In genomic region chr14:54742375-54742774, GRCm38 (mm10) we compare ENCODE assay signal across 13 mouse cellular contexts. TPM values are rescaled to one million over a fixed set of nuclear protein-coding genes. Genes with fewer than 3 reads are reported as not detected.
DNase-seq lines count a peak whose midpoint lies in the region; ATAC-seq and TF ChIP-seq lines count a peak whose summit lies in the region.
"Had no signal": no experiment of that assay in that cellular context is flagged by ENCODE, and none has a peak within 500 bp of the region (broad histone marks: within the 10 kb centered on the region; RNA-seq: fewer than 3 reads in every experiment).

No protein-coding gene starts in this region.

- H3K36me3 ChIP-seq in small intestine, adult 2 months (ENCODE audit: control insufficient read depth, insufficient read depth, low read length), result peaks cover 14% of the 10 kb centered on the region
- H3K36me3 ChIP-seq in midbrain, embryonic 14.5 days (ENCODE audit: control insufficient read depth, insufficient read depth, low read length), result no peaks in the 10 kb centered on the region
- H3K36me3 ChIP-seq: hindbrain, embryonic 10.5 days had no signal

- no peak overlapping the region for H3K9ac ChIP-seq in midbrain, embryonic 14.5 days (replicated peaks; ENCODE audit: low read length)

- H3K27ac ChIP-seq in brown adipose tissue, adult 24 weeks (replicated peaks; ENCODE audit: low read depth, low read length), result peak overlapping the region; percentile 35; the same call in 1 of the 2 replicates
- H3K27ac ChIP-seq in small intestine, adult 2 months (ENCODE audit: insufficient read depth, low read depth, low read length), result peak overlapping the region; percentile 65
- no peak overlapping the region for H3K27ac ChIP-seq in midbrain, embryonic 14.5 days (replicated peaks; ENCODE audit: low read depth, low read length)
- H3K27ac ChIP-seq: hindbrain, embryonic 10.5 days had no signal

- no peak for TF ChIP-seq POLR2A in small intestine, adult 2 months (IDR thresholded peaks at IDR 0.05; ENCODE audit: low read depth, low read length)

- intact Hi-C loops in heart, postnatal 36 days (cut with DNase I), result no loop called here

- no peaks in the 10 kb centered on the region for H3K27me3 ChIP-seq in small intestine, adult 2 months (ENCODE audit: control insufficient read depth, insufficient read depth, low read length)
- no peaks in the 10 kb centered on the region for H3K27me3 ChIP-seq in midbrain, embryonic 14.5 days (ENCODE audit: control insufficient read depth, insufficient read depth, low read length)

- no peak overlapping the region for H3K4me2 ChIP-seq in midbrain, embryonic 14.5 days (ENCODE audit: low read length)

- DNase-seq in lung, adult 18-20 months, result peak; percentile 13 to 41
- no peak for DNase-seq in lung, postnatal 4 days
- DNase-seq in kidney, adult 8-10 months, result peak; percentile 77 to 89
- no peak for DNase-seq in heart, postnatal 36 days
- DNase-seq in spleen, postnatal 10 days (ENCODE audit: low spot score in 2 of 2), result no peak
- DNase-seq in midbrain, embryonic 14.5 days, result no peak

- WGBS in small intestine, adult 2 months, result 23% methylated on average over 2 of the region's 2 CpGs
- WGBS in midbrain, embryonic 14.5 days, result 71% methylated on average over 2 of the region's 2 CpGs

- ATAC-seq in midbrain, embryonic 14.5 days (ENCODE audit: low FRiP score, low TSS enrichment), result no peak

- no peaks in the 10 kb centered on the region; the same call in 1 of the 2 replicates for H3K4me1 ChIP-seq in brown adipose tissue, adult 24 weeks (ENCODE audit: control insufficient read depth, insufficient read depth, insufficient read length, low read length)
- peaks cover 37% of the 10 kb centered on the region for H3K4me1 ChIP-seq in small intestine, adult 2 months (ENCODE audit: control insufficient read depth, insufficient read depth, insufficient read length, low read length)
- H3K4me1 ChIP-seq in midbrain, embryonic 14.5 days (ENCODE audit: control insufficient read depth, insufficient read depth, low read length), result peaks cover 2% of the 10 kb centered on the region; the same call in 1 of the 2 replicates

- H3K9me3 ChIP-seq in midbrain, embryonic 14.5 days (ENCODE audit: control insufficient read depth, low read length), result no peaks in the 10 kb centered on the region
- H3K9me3 ChIP-seq: hindbrain, embryonic 10.5 days had no signal

- TF ChIP-seq CTCF in small intestine, adult 2 months (IDR thresholded peaks at IDR 0.05; ENCODE audit: extremely low read depth, insufficient read length, insufficient replicate concordance, low read depth, low read length), result no peak

- no peak overlapping the region for H3K4me3 ChIP-seq in brown adipose tissue, adult 24 weeks (ENCODE audit: insufficient read depth, low read depth, low read length)
- no peak overlapping the region for H3K4me3 ChIP-seq in small intestine, adult 2 months (ENCODE audit: low read depth, low read length)
- H3K4me3 ChIP-seq in midbrain, embryonic 14.5 days (replicated peaks; ENCODE audit: low read depth, low read length), result no peak overlapping the region
- H3K4me3 ChIP-seq: hindbrain, embryonic 10.5 days had no signal

RNA-seq across cellular contexts. Expression of gene Cebpe, which starts 30.4 kb away (rescaled TPM):
- polyA plus RNA-seq in brown adipose tissue, adult 24 weeks (2012; ENCODE audit: insufficient read depth, insufficient read length, missing spikeins), result not detected in 2 replicates
- polyA plus RNA-seq in small intestine, adult 2 months (2012; rRNA removed), result 4.2 and 4.4 TPM in 2 replicates
- not detected for total RNA-seq in heart, postnatal 36 days (2021)
- polyA plus RNA-seq in midbrain, embryonic 14.5 days (2014; fragmentation: Nextera tagmentation; extraction: Ambion mirVana), result not detected in 2 replicates
- total RNA-seq: gastrocnemius, postnatal 4 days; left cerebral cortex, adult 18-20 months had no signal
- polyA plus RNA-seq: hindbrain, embryonic 10.5 days; lung, embryonic 16.5 days; neural tube, embryonic 11.5 days had no signal

RNA-seq across cellular contexts. Expression of gene Slc7a8, which starts 39.4 kb away (rescaled TPM):
- polyA plus RNA-seq in brown adipose tissue, adult 24 weeks (2012; ENCODE audit: insufficient read depth, insufficient read length, missing spikeins), result 2.4 and 2.8 TPM in 2 replicates
- 39.5 and 174 TPM in 2 replicates for polyA plus RNA-seq in small intestine, adult 2 months (2012; rRNA removed)
- total RNA-seq in heart, postnatal 36 days (2021), result 1 to 10 TPM; 2.6 to 3.1 TPM
- 5.7 and 7.6 TPM in 2 replicates for polyA plus RNA-seq in midbrain, embryonic 14.5 days (2014; fragmentation: Nextera tagmentation; extraction: Ambion mirVana)

RNA-seq across cellular contexts. Expression of gene Gm29776, which starts 43.7 kb away (rescaled TPM):
- polyA plus RNA-seq in brown adipose tissue, adult 24 weeks (2012; ENCODE audit: insufficient read depth, insufficient read length, missing spikeins), result not detected in 2 replicates
- polyA plus RNA-seq in small intestine, adult 2 months (2012; rRNA removed), result not detected in 2 replicates
- total RNA-seq in heart, postnatal 36 days (2021), result not detected
- 0.20 TPM in 2 replicates for polyA plus RNA-seq in midbrain, embryonic 14.5 days (2014; fragmentation: Nextera tagmentation; extraction: Ambion mirVana)
- total RNA-seq: left cerebral cortex, adult 18-20 months had no signal

RNA-seq across cellular contexts. Expression of gene Acin1, which starts 55.6 kb away (rescaled TPM):
- 47.2 and 50.6 TPM in 2 replicates for polyA plus RNA-seq in brown adipose tissue, adult 24 weeks (2012; ENCODE audit: insufficient read depth, insufficient read length, missing spikeins)
- polyA plus RNA-seq in small intestine, adult 2 months (2012; rRNA removed), result 32.5 and 76.4 TPM in 2 replicates
- 10 to 100 TPM; 72.2 to 80.2 TPM for total RNA-seq in heart, postnatal 36 days (2021)
- polyA plus RNA-seq in midbrain, embryonic 14.5 days (2014; fragmentation: Nextera tagmentation; extraction: Ambion mirVana), result 128 and 143 TPM in 2 replicates

RNA-seq across cellular contexts. Expression of gene 1700123O20Rik, which starts 56.4 kb away (rescaled TPM):
- polyA plus RNA-seq in brown adipose tissue, adult 24 weeks (2012; ENCODE audit: insufficient read depth, insufficient read length, missing spikeins), result 33.3 and 43.1 TPM in 2 replicates
- 21.9 and 47.4 TPM in 2 replicates for polyA plus RNA-seq in small intestine, adult 2 months (2012; rRNA removed)
- total RNA-seq in heart, postnatal 36 days (2021), result 10 to 100 TPM; 14.5 to 16.1 TPM
- polyA plus RNA-seq in midbrain, embryonic 14.5 days (2014; fragmentation: Nextera tagmentation; extraction: Ambion mirVana), result 74.0 and 79.1 TPM in 2 replicates

Comparison
In these comparisons a context has a peak if more than half of its experiments do, and no peak if none do; other contexts are left out.
1. DNase-seq: peak in lung, adult 18-20 months (2 of 2) and kidney, adult 8-10 months (2 of 2); none in lung, postnatal 4 days (0 of 2), heart, postnatal 36 days (0 of 2), spleen, postnatal 10 days (0 of 2) and midbrain, embryonic 14.5 days (single experiment).